Mouse (Mus musculus): Measurements from ENCODE around the gene Piwil1.

DNA sequence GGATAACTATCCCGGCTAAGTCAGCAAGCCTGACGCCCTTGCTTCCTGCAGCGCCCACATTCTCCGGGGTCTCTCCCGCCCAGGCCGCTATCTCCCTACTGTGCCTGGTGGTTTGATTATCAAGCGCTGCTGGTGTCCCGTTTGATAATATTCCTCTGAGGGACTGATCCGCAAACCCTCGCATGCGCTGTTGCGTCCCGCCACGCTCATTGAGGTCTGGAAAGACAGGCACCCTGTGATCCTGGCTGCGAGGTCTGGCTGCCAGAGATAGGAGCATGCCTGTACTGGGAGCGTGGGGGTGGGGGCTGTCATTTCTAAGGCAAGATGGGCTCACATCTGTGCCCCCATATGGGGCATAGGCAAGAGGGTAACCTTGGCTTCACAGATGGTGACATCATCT lies 12.8 kb downstream of the Piwil1 start:
- TF ChIP-seq CTCF (IDR thresholded peaks at IDR 0.05) = no peak
- no peak for TF ChIP-seq EP300 (IDR thresholded peaks at IDR 0.05)
